Mouse (Mus musculus): ENCODE measurements around the gene Smarca2. TPM values are rescaled to one million over a fixed set of nuclear protein-coding genes. Genes with fewer than 3 reads are reported as not detected.

Gene Smarca2
- polyA plus RNA-seq, 1 experiment from 2014 or later: 29.6 TPM

- Histone ChIP-seq H3K4me2 (ENCODE audit: low read depth, low read length) (no peak overlapping the region), H3K27ac (ENCODE audit: low read length) (no peak overlapping the region), H3K4me3 (ENCODE audit: low read length) (no peak overlapping the region), H3K4me1 (ENCODE audit: control insufficient read depth, insufficient read depth, low read length) (peaks cover 9% of the 10 kb centered on the region; the same call in 1 of the 2 replicates), H3K9ac (ENCODE audit: low read length) (no peak overlapping the region), H3K9me3 (replicated peaks; ENCODE audit: control insufficient read depth, low read length) (no peaks in the 10 kb centered on the region), H3K36me3 (ENCODE audit: control insufficient read depth, insufficient read depth) (peaks cover 11% of the 10 kb centered on the region), H3K27me3 (ENCODE audit: control insufficient read depth, insufficient read depth, low read length) (no peaks in the 10 kb centered on the region)
- WGBS: 54% methylated on average over 10 of the region's 10 CpGs
- ATAC-seq (replicated peaks; ENCODE audit: extremely low read depth, insufficient read depth, low FRiP score): no peak
These were observed 36.4 kb downstream of the Smarca2 start for GRCm38 (mm10) chr19:26641269-26641668.

GRCm38 (mm10) chr19:26643011-26643410 lies 38.2 kb downstream of the Smarca2 start:
- H3K36me3 ChIP-seq (ENCODE audit: control insufficient read depth, insufficient read depth): peaks cover 14% of the 10 kb centered on the region
- H3K4me2 ChIP-seq (ENCODE audit: low read depth, low read length): no peak overlapping the region
- WGBS: 52% methylated on average over 4 of the region's 4 CpGs
- no peak for ATAC-seq (replicated peaks; ENCODE audit: extremely low read depth, insufficient read depth, low FRiP score)
- H3K27me3 ChIP-seq (ENCODE audit: control insufficient read depth, insufficient read depth, low read length): no peaks in the 10 kb centered on the region
- H3K4me1 ChIP-seq (ENCODE audit: control insufficient read depth, insufficient read depth, low read length): peaks cover 9% of the 10 kb centered on the region; the same call in 1 of the 2 replicates
- no peaks in the 10 kb centered on the region for H3K9me3 ChIP-seq (replicated peaks; ENCODE audit: control insufficient read depth, low read length)
- H3K27ac ChIP-seq (ENCODE audit: low read length): no peak overlapping the region
- H3K9ac ChIP-seq (ENCODE audit: low read length): no peak overlapping the region
- no peak overlapping the region for H3K4me3 ChIP-seq (ENCODE audit: low read length)

- H3K27me3 ChIP-seq (ENCODE audit: control insufficient read depth, insufficient read depth, low read length): no peaks in the 10 kb centered on the region
- peaks cover 9% of the 10 kb centered on the region; the same call in 1 of the 2 replicates for H3K4me1 ChIP-seq (ENCODE audit: control insufficient read depth, insufficient read depth, low read length)
- 75% methylated on average over 4 of the region's 4 CpGs for WGBS
- ATAC-seq (replicated peaks; ENCODE audit: extremely low read depth, insufficient read depth, low FRiP score): no peak
- no peaks in the 10 kb centered on the region for H3K9me3 ChIP-seq (replicated peaks; ENCODE audit: control insufficient read depth, low read length)
- H3K27ac ChIP-seq (ENCODE audit: low read length): no peak overlapping the region
- peaks cover 14% of the 10 kb centered on the region for H3K36me3 ChIP-seq (ENCODE audit: control insufficient read depth, insufficient read depth)
- H3K4me3 ChIP-seq (ENCODE audit: low read length): no peak overlapping the region
- no peak overlapping the region for H3K9ac ChIP-seq (ENCODE audit: low read length)
- no peak overlapping the region for H3K4me2 ChIP-seq (ENCODE audit: low read depth, low read length)
These were observed 39.1 kb downstream of the Smarca2 start for GRCm38 (mm10) chr19:26643936-26644335.

- H3K4me1 ChIP-seq (ENCODE audit: control insufficient read depth, insufficient read depth, low read length): peaks cover 9% of the 10 kb centered on the region; the same call in 1 of the 2 replicates
- no peak overlapping the region for H3K4me2 ChIP-seq (ENCODE audit: low read depth, low read length)
- no peak overlapping the region for H3K9ac ChIP-seq (ENCODE audit: low read length)
- no peaks in the 10 kb centered on the region for H3K27me3 ChIP-seq (ENCODE audit: control insufficient read depth, insufficient read depth, low read length)
- 78% methylated on average over 3 of the region's 3 CpGs for WGBS
- peaks cover 17% of the 10 kb centered on the region for H3K36me3 ChIP-seq (ENCODE audit: control insufficient read depth, insufficient read depth)
- H3K9me3 ChIP-seq (replicated peaks; ENCODE audit: control insufficient read depth, low read length): no peaks in the 10 kb centered on the region
- no peak overlapping the region for H3K27ac ChIP-seq (ENCODE audit: low read length)
- H3K4me3 ChIP-seq (ENCODE audit: low read length): no peak overlapping the region
- ATAC-seq (replicated peaks; ENCODE audit: extremely low read depth, insufficient read depth, low FRiP score): no peak
These were observed 40.2 kb downstream of the Smarca2 start for GRCm38 (mm10) chr19:26645016-26645415.

GRCm38 (mm10) chr19:26646128-26646527 lies 41.3 kb downstream of the Smarca2 start:
- 43% methylated on average over 2 of the region's 2 CpGs for WGBS
- no peaks in the 10 kb centered on the region for H3K27me3 ChIP-seq (ENCODE audit: control insufficient read depth, insufficient read depth, low read length)
- H3K27ac ChIP-seq (ENCODE audit: low read length): no peak overlapping the region
- no peak for ATAC-seq (replicated peaks; ENCODE audit: extremely low read depth, insufficient read depth, low FRiP score)
- peaks cover 12% of the 10 kb centered on the region for H3K36me3 ChIP-seq (ENCODE audit: control insufficient read depth, insufficient read depth)
- H3K4me3 ChIP-seq (ENCODE audit: low read length): no peak overlapping the region
- H3K9ac ChIP-seq (ENCODE audit: low read length): no peak overlapping the region
- peaks cover 9% of the 10 kb centered on the region; the same call in 1 of the 2 replicates for H3K4me1 ChIP-seq (ENCODE audit: control insufficient read depth, insufficient read depth, low read length)
- H3K9me3 ChIP-seq (replicated peaks; ENCODE audit: control insufficient read depth, low read length): no peaks in the 10 kb centered on the region
- no peak overlapping the region for H3K4me2 ChIP-seq (ENCODE audit: low read depth, low read length)

- Histone ChIP-seq H3K4me3 (ENCODE audit: low read length) (no peak overlapping the region), H3K27me3 (ENCODE audit: control insufficient read depth, insufficient read depth, low read length) (no peaks in the 10 kb centered on the region), H3K9ac (ENCODE audit: low read length) (no peak overlapping the region), H3K4me1 (ENCODE audit: control insufficient read depth, insufficient read depth, low read length) (no peaks in the 10 kb centered on the region), H3K4me2 (ENCODE audit: low read depth, low read length) (no peak overlapping the region), H3K9me3 (replicated peaks; ENCODE audit: control insufficient read depth, low read length) (no peaks in the 10 kb centered on the region), H3K27ac (ENCODE audit: low read length) (no peak overlapping the region), H3K36me3 (ENCODE audit: control insufficient read depth, insufficient read depth) (peaks cover 16% of the 10 kb centered on the region)
- no peak for ATAC-seq (replicated peaks; ENCODE audit: extremely low read depth, insufficient read depth, low FRiP score)
- 90% methylated on average over 7 of the region's 7 CpGs for WGBS
These were observed 45.9 kb downstream of the Smarca2 start for GRCm38 (mm10) chr19:26650585-26651273.

- Histone ChIP-seq H3K9ac (ENCODE audit: low read length) (no peak overlapping the region), H3K4me1 (ENCODE audit: control insufficient read depth, insufficient read depth, low read length) (no peaks in the 10 kb centered on the region), H3K4me3 (ENCODE audit: low read length) (no peak overlapping the region), H3K4me2 (ENCODE audit: low read depth, low read length) (no peak overlapping the region), H3K9me3 (replicated peaks; ENCODE audit: control insufficient read depth, low read length) (no peaks in the 10 kb centered on the region), H3K36me3 (ENCODE audit: control insufficient read depth, insufficient read depth) (peaks cover 2% of the 10 kb centered on the region; the same call in 1 of the 2 replicates), H3K27me3 (ENCODE audit: control insufficient read depth, insufficient read depth, low read length) (no peaks in the 10 kb centered on the region), H3K27ac (ENCODE audit: low read length) (no peak overlapping the region)
- ATAC-seq (replicated peaks; ENCODE audit: extremely low read depth, insufficient read depth, low FRiP score): no peak
- WGBS: 79% methylated on average over 7 of the region's 7 CpGs
These were observed 53.5 kb downstream of the Smarca2 start for GRCm38 (mm10) chr19:26658324-26658723.

GRCm38 (mm10) chr19:26659976-26660375 lies 55.1 kb downstream of the Smarca2 start:
- H3K9me3 ChIP-seq (replicated peaks; ENCODE audit: control insufficient read depth, low read length): no peaks in the 10 kb centered on the region
- no peak overlapping the region for H3K4me3 ChIP-seq (ENCODE audit: low read length)
- no peaks in the 10 kb centered on the region; the same call in 1 of the 2 replicates for H3K36me3 ChIP-seq (ENCODE audit: control insufficient read depth, insufficient read depth)
- H3K27me3 ChIP-seq (ENCODE audit: control insufficient read depth, insufficient read depth, low read length): no peaks in the 10 kb centered on the region
- no peak for ATAC-seq (replicated peaks; ENCODE audit: extremely low read depth, insufficient read depth, low FRiP score)
- H3K27ac ChIP-seq (ENCODE audit: low read length): no peak overlapping the region
- H3K4me1 ChIP-seq (ENCODE audit: control insufficient read depth, insufficient read depth, low read length): no peaks in the 10 kb centered on the region
- 87% methylated on average over 5 of the region's 5 CpGs for WGBS
- no peak overlapping the region for H3K4me2 ChIP-seq (ENCODE audit: low read depth, low read length)
- H3K9ac ChIP-seq (ENCODE audit: low read length): no peak overlapping the region

GRCm38 (mm10) chr19:26661198-26661597 lies 56.3 kb downstream of the Smarca2 start:
- no peak overlapping the region for H3K4me2 ChIP-seq (ENCODE audit: low read depth, low read length)
- no peak overlapping the region for H3K4me3 ChIP-seq (ENCODE audit: low read length)
- no peaks in the 10 kb centered on the region for H3K4me1 ChIP-seq (ENCODE audit: control insufficient read depth, insufficient read depth, low read length)
- no peaks in the 10 kb centered on the region for H3K9me3 ChIP-seq (replicated peaks; ENCODE audit: control insufficient read depth, low read length)
- WGBS: 86% methylated on average over 3 of the region's 3 CpGs
- H3K36me3 ChIP-seq (ENCODE audit: control insufficient read depth, insufficient read depth): no peaks in the 10 kb centered on the region
- no peak overlapping the region for H3K27ac ChIP-seq (ENCODE audit: low read length)
- H3K27me3 ChIP-seq (ENCODE audit: control insufficient read depth, insufficient read depth, low read length): no peaks in the 10 kb centered on the region
- H3K9ac ChIP-seq (ENCODE audit: low read length): no peak overlapping the region
- ATAC-seq (replicated peaks; ENCODE audit: extremely low read depth, insufficient read depth, low FRiP score): no peak
